Comparison of ENCODE assay signal across 23 mouse cellular contexts in the genomic region with DNA sequence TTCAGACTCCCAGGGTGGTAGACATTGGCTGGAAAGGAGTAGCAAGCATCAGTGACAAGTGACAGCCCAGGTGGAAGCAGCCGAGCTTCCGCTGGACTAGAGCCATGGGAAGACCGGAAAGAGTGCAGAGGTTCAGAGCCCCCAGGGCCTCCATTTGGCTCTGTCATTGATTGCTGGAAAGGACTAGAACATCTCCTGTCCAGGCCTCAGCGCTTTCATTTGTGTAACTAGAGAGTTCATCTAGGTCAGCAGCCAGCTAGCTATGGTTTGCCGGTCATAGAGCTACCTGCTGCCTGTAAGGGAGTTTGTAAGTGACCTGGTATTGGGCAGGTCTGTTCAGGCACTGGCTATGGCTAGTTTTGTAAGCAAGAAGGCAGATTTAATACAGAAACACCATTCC.
DNase-seq lines count a peak whose midpoint lies in the region; TF ChIP-seq lines count a peak whose summit lies in the region.
"Had no signal": no experiment of that assay in that cellular context is flagged by ENCODE, and none has a peak within 500 bp of the region (broad histone marks: within the 10 kb centered on the region; RNA-seq: fewer than 3 reads in every experiment).

No protein-coding gene starts in this region.

- no peak for TF ChIP-seq CTCF in gastrocnemius, adult 2 months (IDR thresholded peaks at IDR 0.05)
- TF ChIP-seq CTCF in kidney, adult 2 months (conservative IDR thresholded peaks at IDR 0.05; ENCODE audit: insufficient read depth, insufficient read length, low read depth, low read length), result no peak

- H3K27ac ChIP-seq in gastrocnemius, adult 2 months, result peak overlapping the region; percentile 28; the same call in 1 of the 2 replicates
- no peak overlapping the region for H3K27ac ChIP-seq in kidney, adult 2 months (ENCODE audit: insufficient read depth, low read depth, low read length)
- H3K27ac ChIP-seq: embryonic facial prominence, embryonic 10.5 days; embryonic facial prominence, embryonic 13.5 days; forebrain, embryonic 12.5 days; forebrain, embryonic 15.5 days; heart, embryonic 13.5 days; hindbrain, embryonic 10.5 days; hindbrain, embryonic 13.5 days had no signal

- intact Hi-C loops in gastrocnemius, adult 2 months (cut with DNase I), result no loop called here
- intact Hi-C loops in gastrocnemius, postnatal 14 days (cut with DNase I; ENCODE audit: low total_unique reads), result no loop called here

- H3K36me3 ChIP-seq in kidney, adult 2 months (ENCODE audit: control insufficient read depth, insufficient read depth, low read length), result no peaks in the 10 kb centered on the region
- H3K36me3 ChIP-seq: embryonic facial prominence, embryonic 10.5 days; embryonic facial prominence, embryonic 13.5 days; forebrain, embryonic 12.5 days; forebrain, embryonic 15.5 days; heart, embryonic 13.5 days; hindbrain, embryonic 10.5 days; hindbrain, embryonic 13.5 days had no signal

- TF ChIP-seq POLR2A in kidney, adult 2 months (IDR thresholded peaks at IDR 0.05; ENCODE audit: low read depth, low read length), result no peak

- H3K4me3 ChIP-seq in gastrocnemius, adult 2 months, result no peak overlapping the region
- no peak overlapping the region for H3K4me3 ChIP-seq in kidney, adult 2 months (ENCODE audit: insufficient read depth, low read depth, low read length)
- H3K4me3 ChIP-seq: embryonic facial prominence, embryonic 10.5 days; embryonic facial prominence, embryonic 13.5 days; erythroblast, embryonic 14.5 days; forebrain, embryonic 12.5 days; forebrain, embryonic 15.5 days; heart, embryonic 13.5 days; hindbrain, embryonic 10.5 days; hindbrain, embryonic 13.5 days had no signal

- no peaks in the 10 kb centered on the region for H3K27me3 ChIP-seq in kidney, adult 2 months (replicated peaks; ENCODE audit: control insufficient read depth, insufficient read depth, low read length)
- H3K27me3 ChIP-seq: embryonic facial prominence, embryonic 13.5 days; forebrain, embryonic 12.5 days; forebrain, embryonic 15.5 days; heart, embryonic 13.5 days; hindbrain, embryonic 13.5 days had no signal

- no peaks in the 10 kb centered on the region for H3K4me1 ChIP-seq in kidney, adult 2 months (ENCODE audit: control insufficient read depth, insufficient read depth, low read length)
- H3K4me1 ChIP-seq: forebrain, embryonic 12.5 days; forebrain, embryonic 15.5 days; hindbrain, embryonic 10.5 days; hindbrain, embryonic 13.5 days had no signal

- DNase-seq in gastrocnemius, adult 2 months, result peak; percentile 30
- no peak for DNase-seq in gastrocnemius, postnatal 14 days
- peak; percentile 43 for DNase-seq in kidney, adult 2 months
- DNase-seq in kidney, postnatal 4 days, result no peak
- peak; percentile 38 for DNase-seq in kidney, postnatal 14 days
- DNase-seq in kidney, adult 8-10 months, result no peak
- DNase-seq: adrenal gland, adult 8-10 months; adrenal gland, postnatal 25 days; cerebellum, adult 11-12 months; cerebellum, adult 8-10 months; cerebellum, postnatal 10 days; cerebellum, postnatal 36 days; embryo, embryonic 11 days; gastrocnemius, postnatal 10 days; heart, postnatal 14 days had no signal

- 84% methylated on average over 5 of the region's 5 CpGs for WGBS in kidney, adult 2 months

Comparison
In these comparisons a context has a peak if more than half of its experiments do, and no peak if none do; other contexts are left out.
1. DNase-seq: peak in gastrocnemius, adult 2 months (single experiment), kidney, adult 2 months (single experiment) and kidney, postnatal 14 days (single experiment); none in gastrocnemius, postnatal 14 days (single experiment), kidney, postnatal 4 days (0 of 2) and kidney, adult 8-10 months (0 of 2).